Mouse (Mus musculus): ENCODE results near the gene Nepn. TPM values are rescaled to one million over a fixed set of nuclear protein-coding genes. Genes with fewer than 3 reads are reported as not detected.
A peak's percentile ranks its signal among the peaks of the same experiment; 100 is the strongest.
"Not testable (repeated sequence)": the region's sequence is repeated elsewhere in the genome, so short reads cannot be mapped to it uniquely, and the experiment has no call there.

Nepn gene
- not detected in 2 replicates for polyA plus RNA-seq (2011; ENCODE audit: insufficient read depth, insufficient read length, low replicate concordance, missing spikeins)

DNA sequence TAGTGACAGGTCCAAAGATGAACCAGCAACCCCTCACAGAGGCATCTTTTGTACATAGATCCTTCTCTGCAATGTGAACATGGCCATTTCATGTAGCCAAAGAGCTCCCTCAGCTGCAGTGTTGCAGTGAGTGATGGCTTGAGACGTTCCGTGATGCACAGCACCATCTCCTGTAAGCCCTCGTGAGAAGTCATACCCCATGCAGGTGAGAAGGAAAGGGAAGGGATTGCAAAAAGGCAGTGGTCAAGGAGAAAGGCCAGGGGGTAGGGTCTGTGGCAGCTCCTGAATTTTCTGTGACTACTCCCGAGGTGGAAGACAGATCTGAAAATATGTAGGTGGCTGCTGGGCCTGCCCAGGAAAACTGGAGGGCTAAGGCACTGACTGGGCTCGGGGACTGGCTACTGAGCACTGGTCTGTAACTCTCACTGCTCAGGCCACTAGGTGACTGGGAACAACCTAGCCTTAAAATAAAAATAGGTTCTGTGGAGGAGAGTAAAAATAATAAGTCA lies at the start of gene Nepn:
TSS of gene Nepn (plus strand) at position 51 of the 509 bp plus-strand sequence.
- WGBS: 69% methylated on average over 5 of the region's 5 CpGs
- Histone ChIP-seq H3K4me3 (replicated peaks; ENCODE audit: control insufficient read depth, low read depth, low read length) (no peak within 1 kb of the TSS), H3K27ac (ENCODE audit: control insufficient read depth, insufficient read depth, low read depth, low read length, poor library complexity) (no peak within 1 kb of the TSS), H3K4me1 (ENCODE audit: control insufficient read depth, insufficient read depth, low read length) (no peaks in the 10 kb centered on the region)
- TF ChIP-seq CTCF (IDR thresholded peaks at IDR 0.05; ENCODE audit: control insufficient read depth, insufficient read depth, low read length) (no peak), POLR2A (IDR thresholded peaks at IDR 0.05; ENCODE audit: borderline replicate concordance, control insufficient read depth, low read depth, low read length) (no peak)

DNA sequence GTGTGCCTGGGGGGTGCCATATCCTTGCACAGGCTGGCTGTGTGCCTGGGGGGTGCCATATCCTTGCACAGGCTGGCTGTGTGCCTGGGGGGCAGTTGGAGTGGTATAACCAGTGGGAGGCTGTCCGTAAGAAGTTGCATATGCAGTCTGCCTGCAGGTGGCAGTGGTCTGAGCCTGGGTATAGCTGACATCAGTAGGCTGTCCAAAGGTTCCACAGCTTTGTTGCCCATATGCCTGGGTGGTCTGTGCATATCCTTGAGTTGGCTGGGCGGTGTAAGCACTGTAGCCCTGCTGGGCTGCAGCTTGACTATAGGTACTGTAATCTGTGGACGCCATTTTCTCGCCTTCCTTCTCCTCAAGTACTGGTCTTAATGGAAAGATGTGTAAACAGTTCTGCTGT lies 45.4 kb upstream of the Nepn start:
- 94% methylated on average over 4 of the region's 4 CpGs for WGBS
- H3K4me1 ChIP-seq (ENCODE audit: control insufficient read depth, insufficient read depth, low read length); H3K4me3 ChIP-seq (replicated peaks; ENCODE audit: control insufficient read depth, low read depth, low read length); H3K27ac ChIP-seq (ENCODE audit: control insufficient read depth, insufficient read depth, low read depth, low read length, poor library complexity): not testable (repeated sequence)
- peak; percentile 24; the same call in 1 of the 2 replicates for TF ChIP-seq CTCF (IDR thresholded peaks at IDR 0.05; ENCODE audit: control insufficient read depth, insufficient read depth, low read length)

DNA sequence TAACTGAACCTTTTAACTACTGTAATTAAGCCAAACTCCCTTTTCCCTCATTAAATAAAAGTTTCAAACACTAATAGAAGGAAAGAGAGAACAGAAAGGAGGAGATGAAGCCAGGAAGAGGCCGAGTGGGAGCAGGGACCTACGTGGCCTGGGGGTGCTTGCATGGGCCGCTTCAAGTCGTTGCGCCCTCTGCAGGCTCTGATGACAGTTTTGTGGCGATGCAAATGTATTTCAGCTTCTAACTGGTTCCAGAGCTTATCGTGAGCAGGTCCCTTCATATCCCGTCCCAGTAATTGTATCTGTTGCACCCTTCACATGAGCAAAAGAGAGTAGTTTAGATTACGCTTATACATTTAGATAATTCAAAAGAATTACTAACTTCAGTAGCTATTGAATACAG lies 35.6 kb upstream of the Nepn start:
- no peaks in the 10 kb centered on the region for H3K4me1 ChIP-seq (ENCODE audit: control insufficient read depth, insufficient read depth, low read length)
- 90% methylated on average over 9 of the region's 9 CpGs for WGBS
- TF ChIP-seq POLR2A (IDR thresholded peaks at IDR 0.05; ENCODE audit: borderline replicate concordance, control insufficient read depth, low read depth, low read length): no peak
- no peak for TF ChIP-seq CTCF (IDR thresholded peaks at IDR 0.05; ENCODE audit: control insufficient read depth, insufficient read depth, low read length)

DNA sequence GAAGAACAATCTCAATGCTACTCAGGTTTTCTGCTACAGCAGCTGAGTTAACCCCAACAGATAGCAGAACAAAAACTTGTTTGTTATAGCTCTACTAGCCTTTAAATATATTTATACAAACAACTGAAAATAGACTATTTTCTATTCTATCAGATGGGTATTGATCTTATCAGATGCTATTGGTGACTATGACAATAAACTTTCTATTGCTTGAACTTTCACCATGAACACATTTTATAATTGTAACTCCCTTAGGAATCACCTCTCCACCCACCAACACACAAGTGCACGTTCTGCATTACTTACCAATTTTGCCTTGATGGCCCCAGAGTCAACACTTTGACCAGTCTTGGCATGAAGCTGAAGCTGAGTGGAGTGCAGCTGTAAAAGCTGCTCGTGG lies 30.3 kb upstream of the Nepn start, which contains the start of gene Gm26741:
TSS of gene Gm26741 (plus strand) at position 301 of the 400 bp plus-strand sequence.
- H3K4me3 ChIP-seq (replicated peaks; ENCODE audit: control insufficient read depth, low read depth, low read length): no peak within 1 kb of the TSS
- H3K4me1 ChIP-seq (ENCODE audit: control insufficient read depth, insufficient read depth, low read length): no peaks in the 10 kb centered on the region
- TF ChIP-seq POLR2A (IDR thresholded peaks at IDR 0.05; ENCODE audit: borderline replicate concordance, control insufficient read depth, low read depth, low read length) (no peak), CTCF (IDR thresholded peaks at IDR 0.05; ENCODE audit: control insufficient read depth, insufficient read depth, low read length) (no peak)
- no peak within 1 kb of the TSS for H3K27ac ChIP-seq (ENCODE audit: control insufficient read depth, insufficient read depth, low read depth, low read length, poor library complexity)
- WGBS: 85% methylated on average over 2 of the region's 2 CpGs

More for the DNA sequence above, 35.6 kb upstream of the Nepn start:
- Histone ChIP-seq H3K27ac (ENCODE audit: control insufficient read depth, insufficient read depth, low read depth, low read length, poor library complexity) (no peak overlapping the region), H3K4me3 (replicated peaks; ENCODE audit: control insufficient read depth, low read depth, low read length) (no peak overlapping the region)

DNA sequence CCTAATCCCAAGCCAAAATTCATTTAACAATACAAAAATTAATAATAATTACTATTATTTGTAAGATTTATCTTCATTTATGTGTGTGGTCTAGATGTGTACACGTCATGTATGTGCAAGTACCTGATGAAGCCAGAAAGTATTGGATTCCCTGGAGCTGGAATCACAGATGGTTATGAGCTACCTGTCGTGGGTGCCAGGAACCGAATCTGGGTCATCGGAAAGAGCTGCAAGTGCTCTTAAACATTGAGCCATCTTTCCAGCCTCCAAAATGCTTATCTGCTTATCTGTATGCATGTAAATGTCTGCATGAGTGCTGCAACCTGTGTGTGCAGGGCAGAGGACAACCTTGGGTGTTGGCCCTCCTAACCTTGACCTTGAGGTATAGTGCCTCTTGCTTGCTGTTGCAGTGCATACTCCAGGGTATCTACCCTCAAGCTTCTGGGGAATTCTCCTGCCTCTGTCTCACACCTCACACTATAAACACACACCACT lies 28.5 kb upstream of the Nepn start:
- Histone ChIP-seq H3K27ac (ENCODE audit: control insufficient read depth, insufficient read depth, low read depth, low read length, poor library complexity) (no peak overlapping the region), H3K4me1 (ENCODE audit: control insufficient read depth, insufficient read depth, low read length) (no peaks in the 10 kb centered on the region), H3K4me3 (replicated peaks; ENCODE audit: control insufficient read depth, low read depth, low read length) (no peak overlapping the region)
- TF ChIP-seq POLR2A (IDR thresholded peaks at IDR 0.05; ENCODE audit: borderline replicate concordance, control insufficient read depth, low read depth, low read length) (no peak), CTCF (IDR thresholded peaks at IDR 0.05; ENCODE audit: control insufficient read depth, insufficient read depth, low read length) (no peak)
- whole genome bisulfite sequencing: 93% methylated on average over 4 of the region's 4 CpGs

DNA sequence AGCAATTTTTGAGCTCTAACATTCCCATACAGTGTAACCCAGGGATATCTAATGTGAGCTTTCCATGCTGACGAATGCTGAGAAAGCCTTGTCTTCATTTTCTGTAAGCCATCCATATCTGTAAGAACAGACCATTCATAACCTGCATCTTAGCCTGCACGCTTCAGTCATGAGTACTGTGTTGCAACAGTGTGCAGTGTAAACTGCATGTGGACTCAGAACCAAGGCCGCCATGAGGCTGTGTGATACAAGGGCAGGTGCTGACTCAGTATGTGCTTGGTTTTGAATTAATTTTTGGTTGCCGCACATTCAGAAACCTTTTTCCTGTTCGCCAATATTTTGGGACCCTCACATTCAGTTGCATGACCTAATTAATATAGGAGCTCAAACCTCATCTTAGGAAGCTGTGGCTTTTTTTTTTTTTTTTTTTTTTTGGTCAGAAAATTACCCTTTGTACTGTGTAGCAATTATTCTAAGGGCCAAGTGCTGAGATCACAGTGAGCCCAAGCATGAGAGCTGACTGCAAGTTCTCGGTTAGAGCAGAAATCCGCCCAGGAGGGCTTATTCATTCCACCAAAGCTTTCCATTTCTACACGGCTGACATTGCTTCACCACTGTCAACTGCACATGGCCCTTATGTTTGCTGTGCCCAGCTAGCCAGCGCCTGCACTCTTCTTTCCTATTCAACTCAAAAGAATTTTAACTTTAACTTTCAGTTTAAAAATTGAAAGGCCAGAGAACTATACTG lies 27.7 kb upstream of the Nepn start:
- Histone ChIP-seq H3K4me3 (replicated peaks; ENCODE audit: control insufficient read depth, low read depth, low read length) (no peak overlapping the region), H3K27ac (ENCODE audit: control insufficient read depth, insufficient read depth, low read depth, low read length, poor library complexity) (no peak overlapping the region), H3K4me1 (ENCODE audit: control insufficient read depth, insufficient read depth, low read length) (no peaks in the 10 kb centered on the region)
- TF ChIP-seq POLR2A (IDR thresholded peaks at IDR 0.05; ENCODE audit: borderline replicate concordance, control insufficient read depth, low read depth, low read length): no peak
- TF ChIP-seq CTCF (IDR thresholded peaks at IDR 0.05; ENCODE audit: control insufficient read depth, insufficient read depth, low read length): no peak
- WGBS: 78% methylated on average over 9 of the region's 9 CpGs

DNA sequence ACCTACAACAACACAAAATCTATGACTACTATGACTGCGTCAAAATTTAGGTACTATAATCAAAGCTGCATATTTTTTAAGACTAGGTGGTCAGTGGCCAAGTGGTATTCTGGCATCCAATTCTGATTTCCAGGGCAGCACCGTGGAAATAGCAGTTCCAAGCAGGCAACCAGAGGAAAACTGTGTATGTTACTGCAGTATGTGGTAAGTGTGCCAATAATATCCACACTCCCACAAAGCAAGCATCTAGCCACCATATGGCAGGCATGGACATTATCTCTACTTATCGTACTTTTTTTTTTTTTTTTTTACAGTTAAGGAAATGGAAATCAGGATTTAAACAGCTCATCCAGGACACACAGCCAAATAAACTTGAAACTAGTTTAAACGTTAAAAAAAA lies 20.4 kb upstream of the Nepn start:
- H3K4me1 ChIP-seq (ENCODE audit: control insufficient read depth, insufficient read depth, low read length): no peaks in the 10 kb centered on the region; the same call in 1 of the 2 replicates
- H3K27ac ChIP-seq (ENCODE audit: control insufficient read depth, insufficient read depth, low read depth, low read length, poor library complexity): no peak overlapping the region
- TF ChIP-seq POLR2A (IDR thresholded peaks at IDR 0.05; ENCODE audit: borderline replicate concordance, control insufficient read depth, low read depth, low read length) (no peak), CTCF (IDR thresholded peaks at IDR 0.05; ENCODE audit: control insufficient read depth, insufficient read depth, low read length) (no peak)
- H3K4me3 ChIP-seq (replicated peaks; ENCODE audit: control insufficient read depth, low read depth, low read length): no peak overlapping the region
- WGBS: 83% methylated on average over 4 of the region's 4 CpGs

DNA sequence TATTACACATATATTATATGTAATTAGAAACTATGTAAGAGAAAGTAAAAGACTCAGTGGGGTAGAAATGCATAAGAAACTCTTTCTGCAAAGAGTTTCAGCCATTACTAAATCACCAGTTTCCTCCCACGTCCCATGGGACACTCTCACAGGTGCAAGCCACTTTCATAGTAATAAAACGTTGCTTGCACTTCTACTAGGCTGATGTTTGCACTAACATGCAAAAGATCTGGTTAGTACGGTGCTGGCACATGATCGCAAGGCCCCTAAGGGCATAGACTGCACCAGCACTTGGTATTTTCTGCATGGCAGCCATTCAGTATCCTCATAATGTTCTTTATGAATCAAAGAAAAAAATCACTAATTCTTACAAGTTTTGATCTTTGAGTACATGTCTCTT lies 14.9 kb upstream of the Nepn start:
- Histone ChIP-seq H3K27ac (ENCODE audit: control insufficient read depth, insufficient read depth, low read depth, low read length, poor library complexity) (no peak overlapping the region), H3K4me1 (ENCODE audit: control insufficient read depth, insufficient read depth, low read length) (no peaks in the 10 kb centered on the region; the same call in 1 of the 2 replicates), H3K4me3 (replicated peaks; ENCODE audit: control insufficient read depth, low read depth, low read length) (no peak overlapping the region)
- TF ChIP-seq POLR2A (IDR thresholded peaks at IDR 0.05; ENCODE audit: borderline replicate concordance, control insufficient read depth, low read depth, low read length) (no peak), CTCF (IDR thresholded peaks at IDR 0.05; ENCODE audit: control insufficient read depth, insufficient read depth, low read length) (no peak)
- WGBS: 58% methylated on average over 4 of the region's 4 CpGs
